Mouse (Mus musculus): ENCODE data around the gene Ccdc117. TPM values are rescaled to one million over a fixed set of nuclear protein-coding genes. Genes with fewer than 3 reads are reported as not detected.
"Not testable (repeated sequence)": the region's sequence is repeated elsewhere in the genome, so short reads cannot be mapped to it uniquely, and the experiment has no call there.

Gene Ccdc117
- 10 to 100 TPM in 1 of 2 experiments, 1 to 10 TPM in 1; 8.8 to 12.1 TPM for total RNA-seq (2021)
- long read RNA-seq, experiment 1, transcript Ccdc117-201 (5 exons, 3,372 nt) = major isoform, 12 of 17 reads
- long read RNA-seq, experiment 1, partial matches to known transcripts = 3 of 17 reads
- long read RNA-seq, experiment 1, other reads (novel, unspliced or antisense) = 2 of 17 reads
- long read RNA-seq, experiment 2, transcript Ccdc117-201 (5 exons, 3,372 nt) = major isoform, 24 of 26 reads
- long read RNA-seq, experiment 2, partial matches to known transcripts = 1 of 26 reads
- long read RNA-seq, experiment 2, other reads (novel, unspliced or antisense) = 1 of 26 reads

DNA sequence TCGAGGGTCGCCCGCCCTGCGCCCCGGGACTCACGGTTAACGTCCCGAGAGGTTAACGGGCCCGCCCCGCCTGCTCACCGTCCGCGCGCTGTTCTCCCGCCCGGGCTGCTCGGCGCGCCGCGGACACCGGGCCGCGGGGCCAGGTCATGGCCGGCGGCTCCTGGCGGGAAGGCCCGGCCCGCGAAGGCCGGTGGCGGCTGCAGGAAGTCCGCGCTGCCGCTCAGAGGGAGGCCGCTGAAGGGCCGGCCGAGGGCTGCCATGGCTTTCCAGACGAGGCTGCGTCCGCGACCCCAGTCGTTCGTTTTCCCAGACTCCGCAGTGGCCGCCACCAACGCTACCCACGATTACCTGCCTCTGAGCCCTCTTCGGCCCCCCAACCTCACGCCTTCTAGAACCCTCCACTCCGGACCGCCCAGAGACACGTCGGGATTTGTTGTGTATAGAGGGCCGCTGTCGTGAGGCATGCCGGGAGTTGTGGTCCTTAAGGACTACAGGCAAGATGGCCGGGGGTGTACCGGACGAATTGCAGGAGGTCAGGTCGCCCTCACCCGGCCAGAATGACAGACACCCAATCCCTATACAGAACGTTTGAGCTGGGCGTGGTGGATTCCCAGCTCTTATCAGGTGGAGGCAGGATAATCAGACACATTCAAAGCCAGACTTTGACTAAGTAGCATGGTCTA lies at the start of gene Ccdc117:
TSS of gene Ccdc117 (minus strand) at position 389 of the 683 bp plus-strand sequence.
- DNase-seq (ENCODE audit: low spot score in 2 of 2) = peak; percentile 71 to 92

DNA sequence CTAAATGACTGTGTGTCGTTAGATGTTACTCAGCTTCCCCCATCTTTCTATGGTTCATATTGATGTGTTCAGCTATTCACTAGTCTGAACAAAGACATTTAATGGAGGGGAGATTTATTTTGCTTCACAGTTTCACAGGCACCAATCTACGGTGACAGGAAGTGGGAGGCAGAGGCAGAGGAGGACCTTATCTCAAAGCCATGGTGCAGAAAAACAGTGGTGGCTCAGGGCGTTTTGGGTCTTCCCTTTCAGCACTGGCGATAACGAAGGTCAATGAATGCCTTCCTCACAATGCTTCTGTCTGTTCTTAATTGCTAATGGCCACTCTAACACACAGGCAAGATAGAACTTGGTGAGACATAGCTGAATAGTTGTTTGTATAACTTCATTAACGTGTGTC lies 33.1 kb upstream of the Ccdc117 start:
- no peak for DNase-seq (ENCODE audit: low spot score in 2 of 2)

DNA sequence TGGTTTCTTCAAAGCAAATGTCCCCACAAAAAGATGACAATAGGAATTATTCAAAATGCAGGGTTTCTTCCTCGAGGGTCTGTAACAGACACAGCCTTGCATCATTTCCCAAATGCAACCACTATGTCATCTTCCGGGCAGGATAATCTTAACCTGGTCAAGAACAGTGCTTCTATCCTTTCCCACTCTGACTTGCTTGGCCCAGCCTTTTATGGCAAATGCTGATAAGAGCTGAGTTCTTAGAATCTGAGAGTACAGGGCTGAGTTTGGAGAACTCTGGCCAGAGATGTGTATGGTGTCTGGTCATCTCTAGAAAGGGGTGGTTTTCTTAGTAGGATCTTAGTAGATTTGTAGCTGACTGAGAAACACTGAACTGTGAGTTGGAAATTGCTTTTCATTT lies 31.8 kb upstream of the Ccdc117 start:
- no peak for DNase-seq (ENCODE audit: low spot score in 2 of 2)

DNA sequence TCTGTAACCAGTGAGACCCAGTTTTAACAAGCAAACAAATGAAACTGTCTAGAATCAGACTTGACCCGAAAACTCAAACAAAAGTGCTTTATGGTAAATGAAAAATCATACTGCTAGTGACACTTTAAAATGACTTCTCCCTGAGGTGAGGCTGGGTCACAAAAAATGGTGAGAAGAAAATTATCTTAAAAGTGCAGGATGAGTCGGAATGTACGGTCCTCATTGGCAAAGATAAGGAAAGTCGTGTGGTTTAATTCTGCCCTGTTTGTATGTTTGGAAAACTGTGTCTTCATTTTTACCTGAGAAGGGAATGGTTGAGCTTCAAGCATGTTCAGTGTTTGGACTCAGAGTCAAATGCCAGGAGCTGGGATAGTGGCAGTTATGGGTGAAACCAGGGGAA lies 29.9 kb upstream of the Ccdc117 start:
- DNase-seq (ENCODE audit: low spot score in 2 of 2) = no peak

DNA sequence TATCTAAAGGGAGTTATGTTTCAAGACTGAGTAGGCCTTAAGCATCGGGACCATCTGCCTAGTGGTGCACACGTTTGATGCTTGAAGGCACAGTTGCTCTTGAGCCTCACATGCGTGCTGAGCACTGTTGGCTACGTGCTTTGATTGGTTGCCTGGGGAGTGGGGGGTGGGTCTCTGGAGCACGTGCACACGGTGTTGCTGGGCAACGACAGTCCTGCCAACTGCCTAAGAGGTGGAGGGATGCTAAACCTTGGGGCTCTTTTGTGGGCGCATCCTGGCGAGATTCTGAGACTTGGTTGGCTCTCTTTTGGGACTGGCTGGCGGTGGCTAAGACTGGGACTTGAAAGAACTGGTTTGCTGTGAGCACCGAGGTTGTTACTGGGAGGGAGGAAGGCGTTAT lies 27.5 kb upstream of the Ccdc117 start, which contains the start of gene Ankrd36:
TSS of gene Ankrd36 (plus strand) at position 211 of the 400 bp plus-strand sequence.
- no peak for DNase-seq (ENCODE audit: low spot score in 2 of 2)

DNA sequence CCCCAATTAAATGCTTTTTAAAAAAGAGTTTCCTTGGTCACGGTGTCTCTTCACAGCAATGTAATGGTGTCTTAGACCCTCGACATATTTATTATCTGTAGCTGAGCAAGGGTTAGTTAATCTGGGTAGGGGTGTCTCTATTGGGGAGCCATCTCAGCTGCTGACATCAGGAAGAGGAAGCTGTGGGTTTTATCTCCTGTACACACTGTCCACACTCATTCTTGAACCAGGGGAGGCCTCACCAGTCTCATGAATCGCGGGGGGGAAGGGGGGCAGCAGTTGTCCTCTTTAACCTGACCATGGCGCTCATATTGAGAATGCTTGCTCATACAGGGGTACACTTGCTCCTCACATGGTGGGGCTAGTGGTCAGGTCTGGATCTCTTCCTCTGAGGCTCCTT lies 26.1 kb upstream of the Ccdc117 start:
- DNase-seq (ENCODE audit: low spot score in 2 of 2) = no peak

DNA sequence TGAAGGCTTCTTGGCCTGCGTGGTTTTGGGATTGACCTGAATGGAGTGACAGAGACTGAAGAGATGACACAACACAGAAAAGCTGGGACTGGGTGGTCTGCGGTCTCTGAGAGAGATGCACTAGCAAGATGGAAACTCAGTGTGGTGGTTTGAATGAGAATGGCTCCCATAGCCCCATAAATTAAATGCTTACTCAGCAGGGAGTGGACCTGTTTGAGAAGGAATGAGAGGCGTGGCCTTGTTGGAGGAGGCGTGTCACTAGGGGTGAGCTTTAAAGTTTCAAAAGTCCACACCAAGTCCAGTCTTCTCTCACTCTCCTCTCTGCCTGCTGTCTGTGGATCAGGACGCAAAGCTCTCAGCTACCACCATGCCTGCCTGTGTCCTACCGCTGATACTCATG lies 25.7 kb upstream of the Ccdc117 start:
- DNase-seq (ENCODE audit: low spot score in 2 of 2) = no peak

DNA sequence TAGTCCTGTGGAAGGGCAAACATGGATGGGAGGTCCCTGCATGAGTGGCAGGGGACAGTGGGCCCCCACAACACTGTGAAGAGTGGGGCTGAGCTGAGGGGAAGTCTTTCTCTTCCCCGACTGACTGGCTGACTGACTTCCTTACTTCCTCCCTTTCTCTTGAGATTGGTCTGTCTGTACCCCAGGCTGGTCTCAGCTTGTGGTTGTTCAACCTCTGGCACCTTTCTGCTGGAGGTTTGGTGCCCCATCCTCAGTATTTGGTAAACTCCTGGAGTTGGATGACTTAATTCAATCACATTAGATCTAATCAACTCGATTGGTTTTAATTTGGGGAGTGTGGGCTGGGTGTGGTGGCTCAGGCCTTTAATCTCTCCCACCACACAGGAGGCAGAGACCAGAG lies 24.5 kb upstream of the Ccdc117 start:
- no peak for DNase-seq (ENCODE audit: low spot score in 2 of 2)

DNA sequence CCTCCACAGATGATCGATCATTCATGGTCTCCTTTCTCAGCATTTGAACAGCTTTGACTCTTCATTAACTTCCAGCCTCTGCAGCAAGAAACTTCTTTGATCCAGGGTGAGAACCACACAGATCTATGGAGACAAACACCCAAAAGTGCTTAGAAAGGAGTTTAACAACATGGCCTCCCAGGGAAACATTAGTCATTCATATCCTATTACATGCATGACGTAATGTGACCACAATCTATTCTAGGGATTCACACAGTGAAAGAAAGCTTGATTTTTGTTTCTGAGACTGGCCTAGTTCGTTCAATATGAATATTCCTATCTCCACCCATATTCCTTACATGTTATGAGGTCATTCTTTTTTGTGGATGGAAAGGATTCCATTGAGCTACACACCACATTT lies 23.6 kb upstream of the Ccdc117 start:
- DNase-seq (ENCODE audit: low spot score in 2 of 2) = no peak

DNA sequence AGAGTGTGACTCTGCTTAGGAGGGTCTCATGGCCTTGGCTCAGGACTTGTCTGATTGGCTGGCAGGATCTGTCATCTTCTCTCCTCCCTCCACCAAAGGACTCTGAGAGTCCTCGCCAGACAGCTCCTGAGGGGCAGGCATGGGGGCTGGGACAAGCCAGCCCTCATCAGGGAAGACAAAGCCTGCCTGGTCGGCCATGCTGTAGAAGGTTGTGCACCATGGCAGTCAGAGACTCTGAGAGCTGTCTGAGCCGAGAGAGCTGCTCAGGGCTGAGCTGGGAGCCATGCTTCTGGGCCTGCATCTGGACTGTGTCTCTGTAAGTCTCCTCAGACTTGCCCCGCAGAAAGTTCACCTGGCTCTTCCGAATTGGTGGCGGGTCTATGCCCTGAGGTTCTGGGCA lies 21.9 kb upstream of the Ccdc117 start:
- DNase-seq (ENCODE audit: low spot score in 2 of 2) = no peak

DNA sequence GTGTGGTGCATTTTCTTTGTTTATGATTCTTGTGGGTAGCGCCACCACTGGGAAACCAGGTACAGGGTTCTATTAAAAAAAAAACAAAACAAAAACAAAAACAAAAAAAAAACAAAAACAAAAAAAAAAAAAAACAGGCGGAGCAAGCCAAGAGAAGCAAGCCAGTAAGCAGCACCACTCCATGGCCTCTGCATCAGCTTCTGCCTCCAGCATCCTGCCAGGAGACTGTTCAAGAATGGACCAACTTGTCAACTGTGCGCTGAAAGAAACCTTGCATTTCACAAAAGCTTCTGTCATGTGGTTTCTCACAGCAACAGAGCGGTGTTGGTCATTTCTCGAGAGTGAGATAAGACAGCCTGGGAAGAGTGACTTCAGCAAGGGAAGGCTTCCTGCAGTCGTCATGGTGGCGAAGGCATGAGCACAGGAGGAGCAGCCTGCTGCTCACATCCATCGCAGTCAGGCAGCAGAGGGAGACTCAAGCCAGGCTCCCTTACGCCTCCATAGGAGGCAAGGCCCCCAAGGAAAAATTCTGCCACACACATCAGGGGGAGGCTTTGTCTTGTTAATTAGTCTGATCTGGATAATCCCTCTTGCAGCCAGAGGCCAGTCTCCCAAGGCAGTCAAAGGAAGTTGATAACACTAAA lies 20.8 kb upstream of the Ccdc117 start:
- no peak for DNase-seq (ENCODE audit: low spot score in 2 of 2)

DNA sequence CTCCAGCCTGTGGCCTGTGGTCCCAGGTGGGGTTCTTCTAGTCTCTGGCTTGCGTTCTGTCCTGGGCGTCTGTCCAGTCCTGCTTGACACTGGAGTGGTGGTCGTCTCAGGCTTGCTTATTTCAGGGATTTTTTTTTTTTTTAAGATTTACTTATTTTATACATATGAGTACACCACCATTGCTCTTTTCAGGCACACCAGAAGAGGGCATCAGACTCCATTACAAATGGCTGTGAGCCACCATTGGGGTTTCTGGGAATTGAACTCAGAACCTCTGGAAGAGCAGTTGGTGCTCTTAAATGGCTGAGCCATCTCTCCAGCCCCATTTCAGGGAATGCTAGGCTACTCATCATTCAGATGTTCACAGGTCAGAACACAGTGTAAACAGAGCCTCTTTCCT lies 18.3 kb upstream of the Ccdc117 start:
- no peak for DNase-seq (ENCODE audit: low spot score in 2 of 2)

DNA sequence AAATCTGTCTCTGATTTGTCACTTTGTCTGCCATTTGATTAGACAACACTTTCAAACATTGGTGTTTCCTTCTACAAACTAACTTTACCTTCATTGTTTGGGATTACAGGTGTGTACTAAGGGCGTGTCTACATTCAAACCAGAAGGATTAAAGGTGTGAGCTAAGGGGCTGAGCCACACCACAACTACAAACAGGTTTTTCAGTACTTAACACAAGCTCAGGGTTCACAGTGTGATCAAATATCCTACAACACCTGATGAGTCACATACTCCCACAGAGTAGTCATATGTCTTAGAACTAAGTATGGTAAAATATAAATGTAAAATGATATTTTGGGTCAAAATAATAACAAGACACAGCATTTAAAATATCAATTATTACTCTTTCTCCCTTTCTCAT lies 9.9 kb upstream of the Ccdc117 start:
- DNase-seq (ENCODE audit: low spot score in 2 of 2) = no peak

DNA sequence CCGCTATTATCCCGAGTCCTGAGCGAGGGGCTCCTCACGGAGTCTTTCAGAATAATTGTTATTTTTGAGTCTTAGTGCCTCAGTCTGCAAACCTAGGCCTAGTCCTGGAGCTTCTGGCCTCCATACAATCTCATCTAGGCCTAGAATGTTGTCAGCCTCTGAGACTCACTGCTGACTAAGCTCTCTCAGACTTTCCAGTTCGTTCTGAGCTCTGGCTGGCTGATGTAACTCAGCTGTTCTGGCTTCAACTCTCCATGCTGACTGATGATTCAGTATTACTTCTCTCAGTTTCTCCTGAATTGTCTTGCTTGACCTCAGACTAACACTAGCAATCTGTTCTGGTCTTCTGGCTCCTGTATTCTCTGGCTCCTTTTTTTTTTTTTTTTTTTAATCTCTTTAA lies 9.4 kb upstream of the Ccdc117 start:
- no peak for DNase-seq (ENCODE audit: low spot score in 2 of 2)

DNA sequence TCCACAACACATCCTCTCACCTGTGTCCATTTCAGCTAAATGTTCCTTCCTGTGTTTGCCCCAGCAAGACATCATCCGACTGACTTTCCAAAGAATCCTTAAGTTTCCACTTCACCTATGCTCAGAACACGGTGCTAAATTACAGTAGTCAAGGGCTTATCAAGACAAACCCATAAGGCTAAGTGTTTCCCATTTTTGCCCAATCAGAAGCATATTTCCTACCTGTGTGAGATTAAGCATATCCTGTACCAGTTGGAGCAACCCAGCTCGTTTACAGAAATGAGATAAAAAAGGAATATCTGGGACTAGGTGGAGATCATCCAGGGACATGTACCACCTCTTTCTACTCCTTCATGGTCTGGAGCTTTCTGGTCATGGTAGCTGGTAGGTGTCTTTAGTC lies 4.7 kb upstream of the Ccdc117 start:
- DNase-seq (ENCODE audit: low spot score in 2 of 2) = no peak

DNA sequence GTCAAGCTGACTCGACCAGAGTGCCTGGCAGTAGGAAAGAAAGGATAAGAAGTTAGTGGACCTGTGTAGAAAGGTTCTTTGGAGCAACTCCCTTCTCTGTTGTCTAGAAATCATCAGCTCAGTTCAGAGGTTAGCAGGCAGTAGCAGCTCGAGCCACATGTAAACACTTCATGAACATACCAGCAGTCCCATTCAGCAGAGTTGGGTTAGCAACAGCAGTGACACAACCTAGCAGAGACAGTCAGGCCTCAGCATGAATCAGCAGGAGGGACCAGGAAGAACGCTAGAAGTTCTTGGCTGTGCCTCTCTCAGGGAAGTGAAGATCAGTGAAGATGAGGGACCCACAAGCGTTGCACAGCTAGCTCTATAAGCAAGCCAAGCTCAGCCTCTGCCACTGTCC lies 3.5 kb upstream of the Ccdc117 start:
- DNase-seq (ENCODE audit: low spot score in 2 of 2) = no peak

DNA sequence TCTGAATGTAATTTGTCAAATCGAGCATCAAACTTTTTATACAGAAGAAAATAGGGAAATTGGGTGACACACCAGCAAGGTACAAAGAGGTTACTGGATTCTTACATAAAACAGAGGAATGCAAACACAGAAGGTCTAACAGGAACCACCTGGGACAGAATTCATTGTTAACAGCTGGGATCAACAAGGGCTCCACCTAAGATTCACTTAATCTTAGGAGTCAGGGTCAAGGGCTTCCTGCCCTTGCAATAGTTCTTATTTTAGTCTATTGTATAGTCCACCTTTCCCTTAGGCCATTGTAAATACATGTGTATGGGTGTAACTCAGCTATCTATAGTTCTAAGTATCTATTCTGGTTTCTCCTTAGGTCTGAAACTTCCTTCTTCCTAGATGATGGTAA lies 2.7 kb upstream of the Ccdc117 start:
- DNase-seq (ENCODE audit: low spot score in 2 of 2) = not testable (repeated sequence)

DNA sequence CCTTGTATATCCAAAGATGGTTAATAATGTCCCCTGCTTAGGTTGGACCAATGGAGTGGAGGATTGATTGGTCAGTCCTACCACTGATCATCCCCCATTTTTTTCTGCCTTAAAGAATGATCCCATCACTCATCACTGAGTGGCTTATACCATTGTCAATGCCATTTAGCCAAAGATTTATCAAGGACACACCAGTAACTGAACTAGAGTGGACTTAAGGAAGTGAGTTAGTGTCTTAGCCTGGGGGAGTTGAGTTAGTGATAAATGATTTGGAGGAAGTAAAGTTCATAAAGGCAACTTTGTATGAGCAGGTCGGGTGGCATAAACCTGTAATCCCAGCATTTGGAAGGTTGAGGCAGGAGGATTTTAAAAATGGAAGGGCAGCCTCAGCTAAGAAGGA lies 1.3 kb upstream of the Ccdc117 start:
- DNase-seq (ENCODE audit: low spot score in 2 of 2) = no peak

DNA sequence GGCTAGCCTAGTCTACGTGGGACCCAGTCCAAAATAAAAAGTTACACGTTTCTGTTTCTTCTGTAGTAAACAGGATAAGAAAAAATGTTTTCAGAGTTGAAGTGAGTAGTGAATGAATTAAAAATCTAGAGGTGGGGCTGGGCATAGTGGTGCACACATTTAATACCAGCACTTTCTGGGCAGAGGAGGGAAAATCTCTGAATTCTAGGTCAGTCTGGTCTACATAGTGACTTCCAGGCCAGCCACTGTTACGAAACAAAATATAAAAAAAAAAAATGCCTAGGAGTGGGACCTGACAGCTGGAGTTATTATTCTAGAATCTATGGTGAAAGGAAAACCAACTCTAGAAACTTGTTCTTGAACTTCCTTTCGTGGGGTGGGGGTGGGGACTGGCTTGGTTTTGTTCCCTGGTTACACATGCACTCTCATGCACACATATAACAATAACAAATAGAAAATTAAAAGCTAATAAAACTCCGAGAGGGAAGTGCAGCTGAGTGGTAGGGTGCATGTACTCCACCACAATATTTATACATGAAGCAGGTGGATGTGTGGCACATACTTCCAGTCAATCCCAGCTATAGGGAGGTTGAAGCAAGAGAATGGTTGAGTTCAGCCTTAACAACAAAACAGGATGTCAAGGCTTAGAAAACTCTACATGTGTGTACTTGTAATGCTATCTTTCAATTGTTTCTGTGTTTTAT lies 647 bp upstream of the Ccdc117 start:
- no peak for DNase-seq (ENCODE audit: low spot score in 2 of 2)

DNA sequence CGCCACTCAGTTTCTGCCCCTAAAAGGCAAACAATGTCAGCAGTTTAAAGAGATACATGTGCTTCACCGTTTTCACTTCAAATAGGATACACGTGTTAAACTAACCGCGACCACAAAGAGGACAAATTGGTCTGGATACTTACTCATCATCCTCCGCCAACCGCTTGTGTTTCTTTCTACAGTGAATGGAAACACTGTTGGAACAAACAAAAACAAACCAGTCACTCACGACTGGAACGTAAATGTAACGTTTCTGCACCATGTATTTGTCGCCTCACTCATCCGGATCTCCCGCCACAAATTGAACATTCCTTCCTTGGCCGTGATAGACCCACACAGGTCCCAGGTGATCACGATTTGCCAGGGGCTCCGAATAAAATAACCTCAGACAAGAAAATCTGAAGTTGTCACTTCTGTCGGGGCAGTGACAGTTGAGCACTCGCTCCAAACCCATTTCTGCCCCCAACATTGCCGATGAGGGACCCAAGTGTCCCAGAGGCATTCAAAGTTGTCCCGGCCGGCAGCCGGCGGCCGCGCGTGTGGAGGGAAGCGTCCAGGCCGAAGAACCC lies 673 bp downstream of the Ccdc117 start:
- no peak for DNase-seq (ENCODE audit: low spot score in 2 of 2)

DNA sequence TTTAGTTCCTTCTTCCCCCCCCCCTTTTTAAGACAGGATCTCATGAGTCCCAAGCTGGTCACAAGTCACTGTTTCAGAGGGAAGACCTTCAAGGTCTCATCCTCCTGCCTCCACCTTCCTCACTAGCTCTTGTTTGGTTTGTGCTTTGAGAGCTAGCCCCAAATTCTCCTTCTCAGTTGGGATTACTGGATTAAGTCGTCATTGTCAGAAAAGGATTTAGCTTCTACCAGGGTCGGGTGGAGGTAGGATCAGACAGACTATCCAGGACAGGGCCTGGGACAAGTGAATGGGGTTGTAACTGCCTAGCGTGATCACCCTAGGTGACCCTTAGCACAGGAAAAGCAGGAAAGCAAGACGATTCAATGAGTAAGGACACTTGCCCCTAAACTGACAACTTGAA lies 1.7 kb downstream of the Ccdc117 start:
- no peak for DNase-seq (ENCODE audit: low spot score in 2 of 2)

Data from layer of hippocampus, postnatal 14 days (tissue).